Mouse (Mus musculus): ENCODE measurements around the gene Gng5.

Gene Gng5

DNA sequence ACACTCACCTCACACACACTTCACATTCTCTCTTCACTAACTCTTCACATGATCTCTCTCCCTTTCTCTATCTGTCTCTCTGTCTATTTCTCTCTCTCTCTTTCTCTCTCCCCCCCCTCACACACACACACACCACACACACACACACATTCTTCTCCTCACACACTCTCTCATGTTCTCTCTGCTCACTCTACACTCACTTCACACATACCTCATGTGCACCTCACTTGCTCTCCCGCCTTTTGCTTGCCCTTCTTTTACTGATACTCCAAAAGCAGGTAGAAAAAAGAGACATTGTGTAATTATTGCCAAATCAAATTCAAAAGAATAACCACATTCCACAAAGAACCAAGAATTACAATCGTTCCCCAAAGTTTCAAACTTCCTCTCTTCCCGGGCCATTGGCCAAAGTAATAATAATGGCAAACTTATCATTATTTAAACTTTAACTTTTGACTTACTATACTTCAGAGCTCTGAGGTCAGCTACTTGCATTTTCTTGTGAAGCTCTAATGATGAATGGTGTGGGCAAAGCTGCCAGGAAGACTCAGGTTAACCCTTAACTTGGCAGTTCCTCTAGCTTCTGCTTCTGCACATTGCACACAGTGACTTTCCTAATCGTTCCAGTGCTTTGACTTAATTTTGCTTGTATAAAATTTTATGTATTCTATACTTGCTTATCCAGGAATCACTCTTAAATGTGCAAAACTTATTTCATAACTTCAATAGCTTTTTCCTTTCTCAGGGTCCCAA, 41.1 kb downstream of the Gng5 start:
- no peak for DNase-seq (ENCODE audit: low read depth, low spot score)

DNA sequence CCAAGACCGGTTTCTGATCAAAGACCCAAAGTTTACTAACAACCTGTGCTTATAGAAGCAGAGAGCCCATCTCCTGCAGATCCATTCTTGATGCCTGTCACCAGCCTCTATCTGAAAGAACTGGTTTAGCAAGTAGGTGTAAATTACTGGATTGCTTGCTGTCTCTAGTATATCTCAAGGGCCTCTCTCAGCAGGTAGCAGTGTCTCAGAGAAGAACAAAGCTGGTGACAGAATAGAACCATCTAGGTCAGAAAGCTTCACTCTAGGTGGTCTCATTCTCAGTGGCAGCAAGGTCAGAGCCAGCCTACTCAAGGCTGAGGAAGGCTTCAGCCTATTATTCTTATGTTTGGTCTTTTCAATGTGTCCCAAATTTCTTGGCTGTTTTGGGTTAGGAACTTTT, 44.0 kb downstream of the Gng5 start:
- DNase-seq (ENCODE audit: low read depth, low spot score), result no peak

DNA sequence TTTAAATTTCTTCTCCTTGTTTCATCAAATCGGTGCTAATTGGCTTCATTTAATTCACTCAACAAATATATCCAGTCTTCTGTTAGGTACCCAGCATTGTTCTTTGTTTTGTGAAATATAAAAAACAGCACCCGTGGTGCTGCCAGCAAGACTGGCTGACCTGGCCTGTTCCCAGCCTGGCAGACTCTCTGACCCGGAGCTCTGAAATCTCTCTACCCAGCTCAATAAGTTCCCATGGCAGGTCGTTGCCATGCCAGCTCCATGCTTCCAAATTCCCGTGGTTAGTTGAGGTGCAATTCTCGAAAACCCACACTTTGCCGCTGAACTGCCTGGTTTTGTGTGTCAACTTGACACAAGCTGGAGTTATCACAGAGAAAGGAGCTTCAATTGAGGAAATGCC, 55.2 kb downstream of the Gng5 start:
- DNase-seq (ENCODE audit: low read depth, low spot score), result no peak

Data from embryo, embryonic 11.5 days (tissue).